Mouse (Mus musculus): Measurements from ENCODE around the gene Sass6. TPM values are rescaled to one million over a fixed set of nuclear protein-coding genes. Genes with fewer than 3 reads are reported as not detected.
A peak's percentile ranks its signal among the peaks of the same experiment; 100 is the strongest.

Gene Sass6
- polyA plus RNA-seq, 1 experiment from 2014 or later = 17.3 TPM

GRCm38 (mm10) chr3:116615318-116616068 is 20.7 kb downstream of the Sass6 start:
- no peak for ATAC-seq (ENCODE audit: low read depth)
- Histone ChIP-seq H3K36me3 (ENCODE audit: control insufficient read depth, insufficient read depth) (peaks cover 35% of the 10 kb centered on the region), H3K9ac (ENCODE audit: low read depth, low read length) (no peak overlapping the region), H3K4me2 (ENCODE audit: low read depth, low read length) (no peak overlapping the region), H3K4me3 (ENCODE audit: low read depth, low read length) (no peak overlapping the region), H3K27ac (ENCODE audit: low read length) (no peak overlapping the region), H3K27me3 (ENCODE audit: control insufficient read depth, insufficient read depth, low read depth, low read length) (no peaks in the 10 kb centered on the region), H3K4me1 (ENCODE audit: control insufficient read depth, low read depth, low read length) (peaks cover 8% of the 10 kb centered on the region), H3K9me3 (replicated peaks; ENCODE audit: control insufficient read depth, low read length) (no peaks in the 10 kb centered on the region)
- WGBS (ENCODE audit: insufficient replicate concordance) = 67% methylated on average over 8 of the region's 8 CpGs

- no peak overlapping the region for H3K4me2 ChIP-seq (ENCODE audit: low read depth, low read length)
- peaks cover 34% of the 10 kb centered on the region for H3K36me3 ChIP-seq (ENCODE audit: control insufficient read depth, insufficient read depth)
- H3K4me3 ChIP-seq (ENCODE audit: low read depth, low read length) = no peak overlapping the region
- ATAC-seq (ENCODE audit: low read depth) = no peak
- no peaks in the 10 kb centered on the region for H3K27me3 ChIP-seq (ENCODE audit: control insufficient read depth, insufficient read depth, low read depth, low read length)
- H3K9ac ChIP-seq (ENCODE audit: low read depth, low read length) = no peak overlapping the region
- WGBS (ENCODE audit: insufficient replicate concordance) = 46% methylated on average over 6 of the region's 6 CpGs
- H3K9me3 ChIP-seq (replicated peaks; ENCODE audit: control insufficient read depth, low read length) = no peaks in the 10 kb centered on the region
- peaks cover 13% of the 10 kb centered on the region for H3K4me1 ChIP-seq (ENCODE audit: control insufficient read depth, low read depth, low read length)
- H3K27ac ChIP-seq (ENCODE audit: low read length) = no peak overlapping the region
These were observed 24.1 kb downstream of the Sass6 start for GRCm38 (mm10) chr3:116618855-116619254.

- H3K4me3 ChIP-seq (ENCODE audit: low read depth, low read length) = no peak overlapping the region
- H3K36me3 ChIP-seq (ENCODE audit: control insufficient read depth, insufficient read depth) = peaks cover 25% of the 10 kb centered on the region
- H3K9ac ChIP-seq (ENCODE audit: low read depth, low read length) = no peak overlapping the region
- 0 out of 2 replicates have a peak overlapping the region, but pooled peaks have one; percentile 39 for H3K27ac ChIP-seq (ENCODE audit: low read length)
- H3K4me2 ChIP-seq (ENCODE audit: low read depth, low read length) = no peak overlapping the region
- no peaks in the 10 kb centered on the region for H3K9me3 ChIP-seq (replicated peaks; ENCODE audit: control insufficient read depth, low read length)
- H3K27me3 ChIP-seq (ENCODE audit: control insufficient read depth, insufficient read depth, low read depth, low read length) = no peaks in the 10 kb centered on the region
- WGBS (ENCODE audit: insufficient replicate concordance) = 35% methylated on average over 7 of the region's 7 CpGs
- H3K4me1 ChIP-seq (ENCODE audit: control insufficient read depth, low read depth, low read length) = peaks cover 10% of the 10 kb centered on the region
- ATAC-seq (ENCODE audit: low read depth) = peak; percentile 94
These were observed 26.0 kb downstream of the Sass6 start for GRCm38 (mm10) chr3:116620636-116621370.

- Histone ChIP-seq H3K4me3 (ENCODE audit: low read depth, low read length) (no peak overlapping the region), H3K4me1 (ENCODE audit: control insufficient read depth, low read depth, low read length) (peaks cover 10% of the 10 kb centered on the region), H3K36me3 (ENCODE audit: control insufficient read depth, insufficient read depth) (peaks cover 24% of the 10 kb centered on the region), H3K9ac (ENCODE audit: low read depth, low read length) (no peak overlapping the region), H3K9me3 (replicated peaks; ENCODE audit: control insufficient read depth, low read length) (no peaks in the 10 kb centered on the region), H3K27me3 (ENCODE audit: control insufficient read depth, insufficient read depth, low read depth, low read length) (no peaks in the 10 kb centered on the region), H3K4me2 (ENCODE audit: low read depth, low read length) (no peak overlapping the region), H3K27ac (ENCODE audit: low read length) (no peak overlapping the region)
- 87% methylated on average over 7 of the region's 7 CpGs for WGBS (ENCODE audit: insufficient replicate concordance)
- no peak for ATAC-seq (ENCODE audit: low read depth)
These were observed 27.9 kb downstream of the Sass6 start for GRCm38 (mm10) chr3:116622641-116623040.

- no peak overlapping the region for H3K27ac ChIP-seq (ENCODE audit: low read length)
- WGBS (ENCODE audit: insufficient replicate concordance) = 89% methylated on average over 1 of the region's 1 CpGs
- peaks cover 24% of the 10 kb centered on the region for H3K36me3 ChIP-seq (ENCODE audit: control insufficient read depth, insufficient read depth)
- H3K4me1 ChIP-seq (ENCODE audit: control insufficient read depth, low read depth, low read length) = no peaks in the 10 kb centered on the region
- H3K4me2 ChIP-seq (ENCODE audit: low read depth, low read length) = no peak overlapping the region
- no peak for ATAC-seq (ENCODE audit: low read depth)
- H3K9me3 ChIP-seq (replicated peaks; ENCODE audit: control insufficient read depth, low read length) = no peaks in the 10 kb centered on the region
- no peak overlapping the region for H3K4me3 ChIP-seq (ENCODE audit: low read depth, low read length)
- no peak overlapping the region for H3K9ac ChIP-seq (ENCODE audit: low read depth, low read length)
- no peaks in the 10 kb centered on the region for H3K27me3 ChIP-seq (ENCODE audit: control insufficient read depth, insufficient read depth, low read depth, low read length)
These were observed 36.7 kb downstream of the Sass6 start for GRCm38 (mm10) chr3:116631459-116631858.

- WGBS (ENCODE audit: insufficient replicate concordance) = 67% methylated on average over 3 of the region's 3 CpGs
- H3K27ac ChIP-seq (ENCODE audit: low read length) = no peak overlapping the region
- no peaks in the 10 kb centered on the region for H3K9me3 ChIP-seq (replicated peaks; ENCODE audit: control insufficient read depth, low read length)
- H3K4me2 ChIP-seq (ENCODE audit: low read depth, low read length) = no peak overlapping the region
- no peak overlapping the region for H3K4me3 ChIP-seq (ENCODE audit: low read depth, low read length)
- no peaks in the 10 kb centered on the region for H3K4me1 ChIP-seq (ENCODE audit: control insufficient read depth, low read depth, low read length)
- no peaks in the 10 kb centered on the region for H3K27me3 ChIP-seq (ENCODE audit: control insufficient read depth, insufficient read depth, low read depth, low read length)
- ATAC-seq (ENCODE audit: low read depth) = no peak
- peaks cover 21% of the 10 kb centered on the region for H3K36me3 ChIP-seq (ENCODE audit: control insufficient read depth, insufficient read depth)
- no peak overlapping the region for H3K9ac ChIP-seq (ENCODE audit: low read depth, low read length)
These were observed 38.2 kb downstream of the Sass6 start for GRCm38 (mm10) chr3:116632971-116633370.

- H3K27me3 ChIP-seq (ENCODE audit: control insufficient read depth, insufficient read depth, low read depth, low read length) = no peaks in the 10 kb centered on the region
- WGBS (ENCODE audit: insufficient replicate concordance) = 56% methylated on average over 3 of the region's 3 CpGs
- H3K4me1 ChIP-seq (ENCODE audit: control insufficient read depth, low read depth, low read length) = no peaks in the 10 kb centered on the region
- H3K36me3 ChIP-seq (ENCODE audit: control insufficient read depth, insufficient read depth) = peaks cover 19% of the 10 kb centered on the region
- no peak overlapping the region for H3K4me2 ChIP-seq (ENCODE audit: low read depth, low read length)
- H3K9ac ChIP-seq (ENCODE audit: low read depth, low read length) = no peak overlapping the region
- H3K4me3 ChIP-seq (ENCODE audit: low read depth, low read length) = no peak overlapping the region
- H3K9me3 ChIP-seq (replicated peaks; ENCODE audit: control insufficient read depth, low read length) = no peaks in the 10 kb centered on the region
- no peak overlapping the region for H3K27ac ChIP-seq (ENCODE audit: low read length)
- no peak for ATAC-seq (ENCODE audit: low read depth)
These were observed 39.3 kb downstream of the Sass6 start for GRCm38 (mm10) chr3:116634091-116634490.

GRCm38 (mm10) chr3:116634853-116635252 is 40.1 kb downstream of the Sass6 start:
- H3K9me3 ChIP-seq (replicated peaks; ENCODE audit: control insufficient read depth, low read length) = no peaks in the 10 kb centered on the region
- ATAC-seq (ENCODE audit: low read depth) = no peak
- peaks cover under 1% of the 10 kb centered on the region; the same call in 1 of the 2 replicates for H3K4me1 ChIP-seq (ENCODE audit: control insufficient read depth, low read depth, low read length)
- peaks cover 24% of the 10 kb centered on the region for H3K36me3 ChIP-seq (ENCODE audit: control insufficient read depth, insufficient read depth)
- no peaks in the 10 kb centered on the region for H3K27me3 ChIP-seq (ENCODE audit: control insufficient read depth, insufficient read depth, low read depth, low read length)
- H3K9ac ChIP-seq (ENCODE audit: low read depth, low read length) = no peak overlapping the region
- H3K27ac ChIP-seq (ENCODE audit: low read length) = no peak overlapping the region
- H3K4me2 ChIP-seq (ENCODE audit: low read depth, low read length) = no peak overlapping the region
- 83% methylated on average over 8 of the region's 8 CpGs for WGBS (ENCODE audit: insufficient replicate concordance)
- no peak overlapping the region for H3K4me3 ChIP-seq (ENCODE audit: low read depth, low read length)

GRCm38 (mm10) chr3:116635799-116636198 is 41.0 kb downstream of the Sass6 start:
- peaks cover 2% of the 10 kb centered on the region; the same call in 1 of the 2 replicates for H3K4me1 ChIP-seq (ENCODE audit: control insufficient read depth, low read depth, low read length)
- H3K9ac ChIP-seq (ENCODE audit: low read depth, low read length) = no peak overlapping the region
- no peak overlapping the region for H3K4me2 ChIP-seq (ENCODE audit: low read depth, low read length)
- WGBS (ENCODE audit: insufficient replicate concordance) = 72% methylated on average over 5 of the region's 5 CpGs
- no peaks in the 10 kb centered on the region for H3K9me3 ChIP-seq (replicated peaks; ENCODE audit: control insufficient read depth, low read length)
- ATAC-seq (ENCODE audit: low read depth) = no peak
- H3K36me3 ChIP-seq (ENCODE audit: control insufficient read depth, insufficient read depth) = peaks cover 28% of the 10 kb centered on the region
- no peak overlapping the region for H3K4me3 ChIP-seq (ENCODE audit: low read depth, low read length)
- no peaks in the 10 kb centered on the region for H3K27me3 ChIP-seq (ENCODE audit: control insufficient read depth, insufficient read depth, low read depth, low read length)
- no peak overlapping the region for H3K27ac ChIP-seq (ENCODE audit: low read length)
